Mouse (Mus musculus) midbrain, embryonic 11.5 days (tissue): ENCODE results near the gene Psma6. TPM values are rescaled to one million over a fixed set of nuclear protein-coding genes. Genes with fewer than 3 reads are reported as not detected.

Experiments used
- ATAC-seq: fragments of 200-750 bp; cut with Nextera tagmentation; 2 replicates; pipeline ENCODE4 v1.8.0; 2017; ENCODE audit warnings: moderate TSS enrichment, moderate library complexity; ENCODE audit not compliant: low FRiP score
- DNase-seq: peaks from one replicate; pipeline ENCODE4 v3.0.0; 2015; ENCODE audit warnings: low spot score; ENCODE audit errors: missing footprints
- H3K27ac ChIP-seq: fragments of 300-500 bp; sonication (generic); 2 replicates; pipeline ENCODE4 v1.5.1; 2014; ENCODE audit warnings: low read depth, low read length
- H3K27me3 ChIP-seq: fragments of 300-500 bp; sonication (generic); 2 replicates; pipeline ENCODE4 v1.6.1; 2014; ENCODE audit warnings: mild to moderate bottlenecking, low read length, moderate library complexity, mixed read lengths; ENCODE audit not compliant: control insufficient read depth, insufficient read depth
- H3K36me3 ChIP-seq: fragments of 300-500 bp; sonication (generic); 2 replicates; pipeline ENCODE4 v1.6.1; 2014; ENCODE audit warnings: mild to moderate bottlenecking, low read length, moderate library complexity, mixed read lengths; ENCODE audit not compliant: control insufficient read depth, insufficient read depth
- H3K4me1 ChIP-seq: fragments of 300-500 bp; sonication (generic); 2 replicates; pipeline ENCODE4 v1.6.1; 2014; ENCODE audit warnings: low read length; ENCODE audit not compliant: control insufficient read depth, insufficient read depth
- H3K4me2 ChIP-seq: fragments of 300-500 bp; sonication (generic); 2 replicates; pipeline ENCODE4 v1.6.1; 2014; ENCODE audit warnings: mild to moderate bottlenecking, moderate library complexity
- H3K4me3 ChIP-seq: fragments of 300-500 bp; sonication (generic); 2 replicates; pipeline ENCODE4 v1.5.1; 2014; ENCODE audit warnings: low read depth, low read length
- H3K9ac ChIP-seq: fragments of 300-500 bp; sonication (generic); 2 replicates; pipeline ENCODE4 v1.6.1; 2014; ENCODE audit warnings: low read length
- H3K9me3 ChIP-seq: fragments of 300-500 bp; sonication (generic); 2 replicates; pipeline ENCODE4 v1.6.1; 2016; ENCODE audit warnings: low read length; ENCODE audit not compliant: control insufficient read depth
- WGBS: fragments of 180-500 bp; shearing (Covaris S2); extraction: QIAGEN DNeasy Blood & Tissue Kit; methylation state at CpG from one replicate; pipeline ENCODE4 v1.1.7; 2014; 5-methylcytosine and 5-hydroxymethylcytosine counted together
- polyA plus RNA-seq: library from polyadenylated mRNA; unstranded; fragments of >200 nt; fragmentation: Nextera tagmentation; extraction: Ambion mirVana; gene quantifications from 2 replicates; pipeline ENCODE4 v1.2.1, GENCODE M21; 2014

Gene Psma6
- polyA plus RNA-seq, 1 experiment from 2014 or later: 513 TPM

DNA sequence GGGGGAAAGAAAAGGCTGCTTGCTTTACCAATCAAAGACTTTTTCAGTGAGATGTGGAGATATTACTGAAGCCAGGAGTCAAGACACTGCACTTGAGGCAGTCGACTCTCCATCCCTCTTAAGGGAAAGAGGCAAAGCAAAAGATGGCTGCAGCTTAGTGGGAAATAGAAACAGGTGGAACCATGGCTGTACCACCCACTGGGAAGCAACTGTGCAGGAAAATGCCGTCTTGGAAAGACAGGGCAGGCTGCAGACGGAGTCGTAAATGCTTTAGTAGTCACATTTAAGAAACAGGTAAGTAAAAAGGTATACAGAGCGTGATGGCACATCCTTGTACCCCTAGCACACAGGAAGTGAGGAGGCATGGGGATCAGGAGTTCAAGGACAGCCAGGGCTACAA, 79.1 kb downstream of the Psma6 start:
- DNase-seq (no peak), ATAC-seq (no peak)
- peaks cover 22% of the 10 kb centered on the region for H3K4me1 ChIP-seq
- H3K27me3 ChIP-seq: no peaks in the 10 kb centered on the region
- WGBS: 82% methylated on average over 5 of the region's 5 CpGs
- no peak overlapping the region for H3K4me2 ChIP-seq
- no peak overlapping the region for H3K9ac ChIP-seq
- H3K4me3 ChIP-seq: no peak overlapping the region
- H3K36me3 ChIP-seq: no peaks in the 10 kb centered on the region
- no peak overlapping the region for H3K27ac ChIP-seq
- no peaks in the 10 kb centered on the region for H3K9me3 ChIP-seq

DNA sequence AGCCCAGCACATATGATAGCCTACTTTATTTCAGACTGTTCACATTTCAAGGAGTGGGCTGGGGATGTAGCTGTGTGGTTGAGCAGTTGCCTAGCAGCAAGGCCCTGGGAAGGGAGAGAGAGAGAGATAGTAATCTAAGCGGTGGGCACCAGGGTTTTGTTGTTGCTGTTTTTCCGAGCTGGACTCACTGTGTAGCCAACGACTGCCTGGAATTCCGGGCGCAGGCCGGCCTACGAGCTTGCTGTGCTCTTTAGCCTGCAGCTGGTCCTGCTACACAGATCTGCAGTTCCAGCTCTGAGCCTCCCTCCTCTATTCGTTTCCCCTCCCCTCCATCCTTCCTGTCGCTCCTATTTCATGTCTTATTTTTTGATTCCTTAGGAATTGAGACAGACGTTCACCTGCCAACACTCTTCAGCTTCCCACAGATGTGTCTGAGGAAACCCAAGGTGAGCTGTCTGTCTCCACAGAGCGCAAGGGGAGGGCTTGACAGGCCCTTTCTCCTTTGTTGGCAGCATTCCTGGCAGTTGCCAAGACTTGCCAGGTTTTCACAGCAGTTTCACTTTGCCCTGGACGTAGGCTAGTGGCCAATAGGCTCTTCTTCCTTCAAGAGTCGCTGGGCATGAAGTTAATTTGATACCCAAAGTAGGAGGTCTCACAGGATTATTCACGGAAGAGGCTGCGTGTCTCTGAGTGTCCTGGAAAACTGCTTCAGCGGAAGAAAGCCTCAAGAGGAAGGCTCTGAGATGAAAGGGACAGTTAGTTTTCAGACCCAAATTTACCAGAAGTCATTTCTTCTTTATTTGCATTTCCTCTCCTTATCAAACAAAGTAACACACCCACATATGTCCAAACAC, 80.2 kb downstream of the Psma6 start:
- H3K4me1 ChIP-seq: peaks cover 23% of the 10 kb centered on the region

DNA sequence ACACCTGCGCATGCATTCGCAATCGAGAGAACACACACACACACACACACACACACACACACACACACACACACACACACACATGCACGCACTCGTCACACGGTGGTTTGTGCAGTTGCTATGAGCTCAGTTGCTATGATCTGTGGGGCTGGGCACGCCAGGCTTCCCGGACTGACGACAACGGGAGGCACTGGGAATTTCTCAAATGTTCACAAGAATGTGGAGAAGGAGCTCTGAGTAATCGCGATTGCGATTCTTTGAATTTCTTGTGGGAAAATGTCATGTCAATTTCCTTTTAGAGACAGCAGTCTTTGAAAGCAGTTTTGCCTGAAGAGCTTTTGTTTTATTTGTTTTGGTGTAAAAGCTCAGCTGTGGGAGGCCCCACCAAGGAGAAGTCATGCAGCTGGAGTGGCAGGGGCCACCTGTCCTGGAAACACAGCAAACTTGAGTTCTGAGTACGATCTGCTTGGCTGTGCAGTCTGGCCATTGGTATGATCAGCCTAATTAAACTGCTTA, 80.9 kb downstream of the Psma6 start:
- ATAC-seq: no peak
- Histone ChIP-seq H3K4me1 (peaks cover 23% of the 10 kb centered on the region), H3K4me2 (no peak overlapping the region), H3K27me3 (no peaks in the 10 kb centered on the region), H3K9ac (no peak overlapping the region), H3K36me3 (no peaks in the 10 kb centered on the region), H3K27ac (no peak overlapping the region), H3K9me3 (no peaks in the 10 kb centered on the region), H3K4me3 (no peak overlapping the region)
- DNase-seq: no peak
- 61% methylated on average over 14 of the region's 14 CpGs for WGBS

More for the DNA sequence above, 80.2 kb downstream of the Psma6 start:
- Histone ChIP-seq H3K36me3 (no peaks in the 10 kb centered on the region), H3K9ac (no peak overlapping the region), H3K4me3 (no peak overlapping the region), H3K27ac (peak overlapping the region; percentile 25), H3K9me3 (no peaks in the 10 kb centered on the region), H3K4me2 (peak overlapping the region; percentile 17), H3K27me3 (no peaks in the 10 kb centered on the region)
- ATAC-seq (peak; percentile 66), DNase-seq (peak; percentile 91)
- WGBS: 21% methylated on average over 16 of the region's 16 CpGs

DNA sequence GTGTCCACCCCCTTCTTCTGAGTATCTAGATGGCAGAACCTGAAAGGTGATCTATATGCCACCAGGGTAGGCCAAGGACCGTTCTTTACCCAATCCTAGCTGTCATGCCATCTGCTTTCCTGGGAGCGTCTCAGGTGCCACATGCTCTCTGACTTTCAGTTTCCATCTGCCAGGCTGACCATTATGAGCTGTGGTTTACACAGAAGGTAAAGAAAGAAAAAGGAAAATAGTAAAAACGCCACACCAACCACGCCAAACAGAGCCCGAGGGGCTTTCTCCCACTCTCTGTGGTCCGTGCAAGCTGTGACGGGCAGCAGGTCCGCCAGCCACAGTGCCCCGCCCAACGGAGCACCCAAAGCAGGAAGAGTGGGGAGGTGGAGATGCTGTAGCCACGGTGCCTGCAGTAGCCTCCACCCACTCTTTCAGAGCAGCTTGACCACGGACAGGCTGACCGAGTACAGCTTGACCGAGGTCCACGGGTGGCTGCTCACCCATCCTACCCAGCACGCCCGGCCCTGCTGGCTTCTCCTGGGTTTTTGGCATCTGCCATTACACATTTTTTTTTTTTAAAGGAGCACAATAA, 81.5 kb downstream of the Psma6 start:
- no peak overlapping the region for H3K9ac ChIP-seq
- WGBS: 79% methylated on average over 17 of the region's 17 CpGs
- ATAC-seq (no peak), DNase-seq (no peak)
- H3K36me3 ChIP-seq: no peaks in the 10 kb centered on the region
- peaks cover 23% of the 10 kb centered on the region for H3K4me1 ChIP-seq
- no peaks in the 10 kb centered on the region for H3K9me3 ChIP-seq
- no peaks in the 10 kb centered on the region for H3K27me3 ChIP-seq
- no peak overlapping the region for H3K27ac ChIP-seq
- no peak overlapping the region for H3K4me2 ChIP-seq
- H3K4me3 ChIP-seq: no peak overlapping the region

DNA sequence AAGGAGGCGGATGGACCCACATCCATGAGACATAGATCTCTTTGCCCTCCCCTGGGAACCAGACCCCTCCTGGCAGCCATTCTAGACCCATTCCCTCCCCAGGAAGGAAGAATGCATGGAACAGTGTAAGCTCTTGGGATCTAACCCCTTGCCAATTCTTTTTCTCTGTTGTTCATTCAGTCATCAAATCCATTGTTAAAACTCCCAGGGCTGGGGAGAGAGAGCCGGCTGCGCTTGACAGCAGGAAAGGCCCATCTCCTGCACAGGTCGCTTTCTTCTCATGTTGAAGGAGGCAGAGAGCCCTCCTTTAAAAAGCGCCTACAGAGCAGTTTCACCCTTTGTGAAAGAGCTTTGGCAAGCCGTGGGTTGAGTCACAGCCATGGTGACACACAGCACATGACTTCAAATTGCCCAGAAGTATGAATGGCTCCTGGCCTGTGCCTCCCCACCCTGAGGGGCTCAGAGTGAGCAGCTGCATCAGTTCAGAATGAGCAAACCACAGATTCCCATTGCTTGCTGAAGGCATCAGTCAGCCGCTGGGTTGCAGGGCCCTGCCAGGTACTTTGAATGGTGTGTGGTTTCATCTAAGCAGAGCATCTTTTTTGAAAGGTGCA, 82.2 kb downstream of the Psma6 start:
- Histone ChIP-seq H3K36me3 (no peaks in the 10 kb centered on the region), H3K4me3 (no peak overlapping the region), H3K9ac (no peak overlapping the region), H3K27me3 (no peaks in the 10 kb centered on the region), H3K4me1 (peaks cover 23% of the 10 kb centered on the region), H3K4me2 (no peak overlapping the region), H3K9me3 (no peaks in the 10 kb centered on the region), H3K27ac (no peak overlapping the region; the same call in 1 of the 2 replicates)
- no peak for DNase-seq
- 49% methylated on average over 7 of the region's 7 CpGs for WGBS
- no peak for ATAC-seq

DNA sequence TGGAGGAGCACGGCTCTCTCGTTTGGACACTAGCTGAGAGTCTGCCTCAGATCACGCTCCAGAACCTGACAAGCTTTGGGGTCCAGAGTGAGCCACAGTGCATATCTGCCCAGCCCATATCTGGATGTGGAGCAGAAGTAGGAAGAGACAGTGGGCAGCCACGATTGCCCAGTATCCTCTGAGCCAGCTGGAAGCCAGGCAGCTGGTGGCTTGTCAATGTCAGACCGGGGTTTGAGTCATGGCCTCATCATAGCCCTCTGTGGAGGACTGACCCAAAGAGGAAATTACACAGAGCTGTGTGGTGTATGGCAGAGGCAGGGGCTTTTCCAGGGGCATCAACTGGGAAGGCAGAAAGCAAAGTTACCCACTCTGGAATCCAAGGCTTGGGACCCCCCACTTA, 82.8 kb downstream of the Psma6 start:
- Histone ChIP-seq H3K4me3 (no peak overlapping the region), H3K4me1 (peaks cover 23% of the 10 kb centered on the region), H3K4me2 (no peak overlapping the region), H3K9me3 (no peaks in the 10 kb centered on the region), H3K9ac (no peak overlapping the region), H3K36me3 (no peaks in the 10 kb centered on the region), H3K27me3 (no peaks in the 10 kb centered on the region), H3K27ac (no peak overlapping the region)
- no peak for DNase-seq
- ATAC-seq: no peak
- 77% methylated on average over 5 of the region's 5 CpGs for WGBS

DNA sequence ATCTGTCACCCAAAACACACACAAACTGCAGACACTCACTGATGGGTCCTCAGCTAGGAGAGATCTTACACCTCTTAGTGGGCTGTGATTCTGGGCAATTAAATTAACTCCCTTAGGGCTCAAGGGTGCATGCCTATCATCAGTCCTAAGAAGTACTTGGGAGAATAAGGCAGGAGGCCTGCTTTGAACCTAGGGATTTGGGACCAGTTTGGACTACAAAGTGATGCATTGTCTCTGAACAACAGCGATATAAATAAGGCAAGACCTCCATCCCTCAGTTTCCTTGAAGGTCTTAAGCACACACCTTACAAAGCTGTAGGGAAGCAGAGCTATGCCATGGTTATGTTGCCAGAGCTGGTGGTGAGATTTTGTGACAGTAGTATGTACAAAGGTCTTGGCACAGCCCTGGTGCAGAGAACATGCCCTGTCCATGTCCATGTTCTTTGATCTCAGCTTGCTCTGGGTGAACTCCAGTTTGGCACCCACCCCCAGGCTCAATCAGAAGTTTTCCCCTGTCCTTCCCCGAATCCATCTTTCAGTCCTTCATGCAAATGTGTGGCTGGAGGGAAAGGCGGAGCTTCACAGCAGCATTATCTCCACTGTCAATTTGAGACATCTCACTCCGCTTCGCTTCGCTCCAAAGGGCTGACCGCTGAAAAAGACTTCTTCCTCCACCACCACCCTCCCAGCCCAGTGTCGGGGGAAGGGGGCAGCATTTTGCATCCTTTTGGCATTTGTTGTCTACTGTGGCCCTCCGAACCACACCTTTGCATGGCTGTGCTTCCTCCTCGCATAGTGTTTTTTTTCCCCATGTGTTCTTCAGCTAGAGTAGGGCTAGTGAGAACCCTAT, 83.5 kb downstream of the Psma6 start:
- Histone ChIP-seq H3K27ac (no peak overlapping the region), H3K4me1 (peaks cover 23% of the 10 kb centered on the region), H3K4me2 (no peak overlapping the region), H3K36me3 (no peaks in the 10 kb centered on the region), H3K9me3 (no peaks in the 10 kb centered on the region), H3K4me3 (no peak overlapping the region), H3K27me3 (no peaks in the 10 kb centered on the region), H3K9ac (no peak overlapping the region)
- 39% methylated on average over 10 of the region's 10 CpGs for WGBS
- peak; percentile 84 for DNase-seq
- peak; percentile 19; the same call in 1 of the 2 replicates for ATAC-seq
